Mouse (Mus musculus): ENCODE results near the gene Gm11562.
"Not testable (repeated sequence)": the region's sequence is repeated elsewhere in the genome, so short reads cannot be mapped to it uniquely, and the experiment has no call there.

Gene Gm11562

DNA sequence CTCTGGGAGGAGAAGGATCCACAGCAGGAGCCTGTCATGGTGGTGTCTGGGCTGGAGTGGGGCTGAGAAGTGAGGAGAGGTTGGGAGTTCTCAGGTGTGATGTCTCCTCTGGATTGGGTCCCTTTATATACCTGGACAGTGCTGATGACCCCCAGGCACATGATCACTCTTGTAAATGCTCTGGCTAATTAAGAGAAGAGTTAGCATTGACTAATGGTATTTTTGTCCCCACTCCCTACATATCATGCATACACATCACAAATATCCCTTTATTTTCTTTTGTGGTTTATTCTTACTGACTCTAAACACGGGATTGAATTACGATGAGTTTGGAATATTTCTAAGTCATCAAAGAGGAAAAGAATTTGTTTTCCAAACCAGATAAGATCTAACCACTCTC is at the start of gene Gm11562:
Gene Gm11562 (minus strand): TSS at position 101 of the 400 bp plus-strand sequence.
- no peak for DNase-seq

DNA sequence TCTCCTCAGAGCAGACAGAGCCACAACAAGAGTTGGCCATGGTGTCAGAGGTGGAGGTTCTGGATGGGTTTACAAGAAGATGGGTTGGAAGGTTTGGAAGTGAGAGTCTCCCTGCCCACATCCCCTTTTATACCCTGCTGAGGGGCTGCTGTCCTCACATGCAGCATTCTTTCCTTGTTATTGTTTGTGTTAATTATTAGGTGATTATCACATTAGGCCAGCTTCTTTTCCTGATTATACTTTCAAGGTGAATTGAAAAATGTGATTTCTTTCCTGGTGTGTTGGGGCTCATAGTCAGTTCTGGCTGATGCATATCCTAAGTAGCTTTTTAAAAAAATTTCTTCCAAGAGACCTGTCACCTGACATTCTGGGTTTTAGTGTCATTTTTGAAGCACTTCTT is 45.6 kb upstream of the Gm11562 start, which contains the start of gene Krtap4-6:
Gene Krtap4-6 (minus strand): TSS at position 101 of the 400 bp plus-strand sequence.
- no peak for DNase-seq

DNA sequence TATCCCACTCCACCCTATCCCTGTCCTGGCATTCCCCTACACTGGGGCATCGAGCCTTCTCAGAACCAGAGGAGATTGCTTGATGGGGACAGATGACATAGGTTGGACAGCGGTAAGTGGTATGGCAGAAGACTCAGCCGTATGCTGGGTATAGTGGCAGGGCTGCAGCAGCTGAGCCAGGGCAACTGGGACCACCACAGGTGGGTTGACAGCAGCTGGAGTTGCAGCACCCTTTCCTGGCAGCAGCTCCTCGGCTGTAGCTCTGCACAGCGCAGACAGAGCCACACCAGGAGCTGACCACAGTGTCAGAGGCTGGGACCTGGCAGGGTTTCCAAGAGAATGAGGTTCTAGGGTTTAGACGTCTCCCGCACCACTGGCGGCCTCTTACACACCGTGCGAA is 42.6 kb upstream of the Gm11562 start:
- DNase-seq, result no peak

DNA sequence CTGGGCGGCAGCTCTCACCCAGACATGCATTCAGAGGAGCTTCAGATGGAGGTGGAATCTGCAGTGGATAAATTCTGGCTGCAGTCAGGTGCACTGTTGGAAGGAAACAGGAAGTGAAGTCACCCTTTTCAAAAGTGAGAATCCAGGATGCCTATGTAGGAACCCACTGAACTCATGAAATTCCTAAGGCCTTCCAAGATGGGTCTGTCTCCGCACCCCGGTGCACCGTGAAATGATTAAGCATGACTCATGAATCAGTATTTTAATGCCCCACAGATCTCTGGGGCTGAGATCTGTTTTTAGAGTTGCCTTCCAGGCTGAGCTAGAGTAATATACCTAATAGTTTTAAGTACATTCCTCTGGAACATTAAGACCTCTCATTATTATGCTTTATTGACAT is 39.0 kb upstream of the Gm11562 start:
- DNase-seq, result no peak

GRCm38 (mm10) chr11:99658467-99659010 is 38.3 kb upstream of the Gm11562 start, which contains the start of gene Gm11563:
Gene Gm11563 (minus strand): TSS chr11:99658960.
- DNase-seq, result not testable (repeated sequence)

GRCm38 (mm10) chr11:99657051-99657450 is 36.8 kb upstream of the Gm11562 start:
- DNase-seq, result no peak

DNA sequence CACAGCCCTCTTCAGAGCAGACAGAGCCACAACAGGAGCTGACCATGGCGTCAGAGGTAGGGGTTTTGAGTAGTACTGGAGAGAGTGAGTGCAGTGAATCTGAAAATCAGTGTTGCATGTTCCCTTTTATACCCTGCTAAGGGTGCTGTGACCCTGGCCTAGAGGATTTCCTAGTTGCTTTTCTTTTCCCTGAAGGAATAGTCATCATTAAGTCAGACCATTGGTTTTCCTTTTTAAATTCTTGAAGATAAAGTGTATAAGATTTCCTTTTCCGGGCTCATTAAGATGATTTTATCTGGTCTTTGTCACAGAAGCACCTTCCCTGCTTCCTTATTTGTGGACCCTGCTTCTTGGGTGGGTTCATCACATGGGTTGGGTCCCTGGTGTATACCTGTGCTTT is 29.9 kb upstream of the Gm11562 start, which contains the start of gene Gm11555:
Gene Gm11555 (minus strand): TSS at position 101 of the 400 bp plus-strand sequence.
- DNase-seq, result no peak

- DNase-seq, result no peak
Observed at GRCm38 (mm10) chr11:99646444-99646843, 26.2 kb upstream of the Gm11562 start.

- DNase-seq, result no peak
Observed at GRCm38 (mm10) chr11:99644351-99644750, 24.1 kb upstream of the Gm11562 start.

DNA sequence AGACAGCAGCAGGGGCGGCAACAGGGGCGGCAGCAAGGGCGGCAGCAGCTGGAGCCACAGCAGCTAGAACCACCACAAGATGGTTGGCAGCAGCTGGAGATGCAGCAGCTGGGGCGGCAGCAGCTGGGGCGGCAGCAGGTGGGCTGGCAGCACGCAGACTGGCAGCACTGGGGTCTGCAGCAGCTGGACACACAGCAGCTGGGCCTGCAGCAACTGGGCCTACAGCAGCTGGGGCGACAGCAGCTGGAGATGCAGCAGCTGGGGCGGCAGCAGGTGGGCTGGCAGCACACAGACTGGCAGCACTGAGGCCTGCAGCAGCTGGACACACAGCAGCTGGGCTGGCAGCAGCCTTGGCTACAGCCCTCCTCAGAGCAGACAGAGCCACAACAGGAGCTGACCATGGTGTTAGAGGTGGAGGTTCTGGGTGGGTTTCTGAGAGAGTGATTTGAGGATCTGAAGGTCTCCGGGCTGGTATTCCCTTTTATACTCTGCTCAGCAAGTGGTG is 23.5 kb upstream of the Gm11562 start, which contains the start of gene Krtap4-7:
Gene Krtap4-7 (minus strand): TSS at position 455 of the 505 bp plus-strand sequence.
- not testable (repeated sequence) for DNase-seq

DNA sequence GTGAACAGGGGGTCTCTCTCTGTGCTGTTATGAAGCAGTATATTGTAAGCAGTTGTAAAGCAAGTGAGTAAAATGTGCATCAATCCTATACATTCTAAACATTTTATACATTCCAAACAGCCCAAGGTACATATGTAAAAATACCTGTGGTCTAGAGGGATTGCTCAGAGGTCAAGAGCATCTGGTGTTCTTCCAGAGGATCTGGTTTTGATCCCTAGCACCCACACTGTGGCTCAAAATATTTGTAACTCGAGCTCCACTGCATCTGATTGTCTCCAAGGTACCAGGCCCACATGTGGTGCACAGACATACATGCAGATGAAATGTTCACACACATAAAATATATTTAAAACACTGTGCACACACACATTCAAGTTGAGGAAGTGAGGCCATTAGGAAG is 20.7 kb upstream of the Gm11562 start:
- no peak for DNase-seq

DNA sequence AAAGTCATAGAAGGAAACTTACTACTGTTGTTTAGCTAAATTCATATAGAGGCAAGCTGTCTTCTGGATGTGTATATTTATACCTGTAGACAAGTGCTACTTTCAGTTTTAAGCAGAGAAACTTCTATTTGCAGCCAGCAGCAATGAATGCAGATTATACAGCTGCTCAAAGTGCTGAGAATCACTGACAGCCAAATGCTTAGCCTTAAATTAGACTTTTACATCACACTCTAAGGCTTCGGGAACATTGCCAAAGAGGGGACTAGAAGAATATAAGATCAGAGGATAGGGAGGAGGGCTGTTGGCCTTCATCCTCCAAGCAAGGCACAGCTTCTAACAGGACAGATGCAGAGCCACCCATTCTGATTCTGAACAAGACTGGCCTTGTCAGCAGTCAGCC is 16.9 kb upstream of the Gm11562 start:
- DNase-seq, result no peak

- no peak for DNase-seq
Observed at GRCm38 (mm10) chr11:99634653-99635134, 14.5 kb upstream of the Gm11562 start, which contains the start of gene Krtap4-2. Gene Krtap4-2 (minus strand): TSS chr11:99635084.

- no peak for DNase-seq
Observed at GRCm38 (mm10) chr11:99633293-99633692, 13.1 kb upstream of the Gm11562 start.

DNA sequence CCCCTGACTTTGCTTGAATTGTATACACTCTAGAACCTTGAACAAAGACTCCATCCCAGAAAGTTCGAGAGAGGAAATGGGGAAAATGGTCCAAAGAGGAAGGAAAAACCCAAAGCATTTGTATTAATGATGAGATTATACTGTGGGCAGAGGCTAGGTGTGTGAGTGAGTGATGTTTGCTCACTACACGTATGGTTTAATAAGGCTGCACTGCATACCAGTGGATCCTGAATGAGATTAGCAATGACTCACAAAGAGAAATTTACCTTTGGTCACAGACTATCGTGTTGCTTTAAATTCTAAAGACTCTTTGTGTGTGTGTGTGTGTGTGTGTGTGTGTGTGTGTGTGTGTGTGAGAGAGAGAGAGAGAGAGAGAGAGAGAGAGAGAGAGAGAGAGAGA is 10.7 kb upstream of the Gm11562 start:
- no peak for DNase-seq

DNA sequence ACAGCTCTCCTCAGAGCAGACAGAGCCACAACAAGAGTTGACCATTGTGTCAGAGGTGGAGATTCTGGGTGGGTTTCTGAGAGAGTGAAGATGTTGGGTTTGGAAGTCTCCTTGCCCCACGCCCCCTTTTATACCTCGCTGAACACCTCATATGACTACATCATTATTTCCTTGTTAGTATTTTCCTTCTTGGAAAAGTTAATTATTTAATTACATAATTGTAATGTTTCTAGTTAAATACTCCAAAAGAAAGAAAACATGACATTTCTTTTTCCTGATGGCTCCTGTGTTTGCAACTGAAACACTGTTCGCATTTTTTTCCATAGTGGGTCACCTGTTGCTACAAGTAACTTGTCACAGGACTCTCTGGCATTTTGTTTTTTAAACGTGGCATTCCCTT is 7.9 kb upstream of the Gm11562 start, which contains the start of gene Krtap4-1:
Gene Krtap4-1 (minus strand): TSS at position 101 of the 400 bp plus-strand sequence.
- no peak for DNase-seq

- DNase-seq, result no peak
Observed at GRCm38 (mm10) chr11:99614796-99615363, 5.4 kb downstream of the Gm11562 start, which contains the start of gene Krtap2-4. Gene Krtap2-4 (minus strand): TSS chr11:99614846.

- not testable (repeated sequence) for DNase-seq
Observed at GRCm38 (mm10) chr11:99610089-99610488, 10.1 kb downstream of the Gm11562 start, which contains the start of gene Gm11937. Gene Gm11937 (minus strand): TSS chr11:99610189.

DNA sequence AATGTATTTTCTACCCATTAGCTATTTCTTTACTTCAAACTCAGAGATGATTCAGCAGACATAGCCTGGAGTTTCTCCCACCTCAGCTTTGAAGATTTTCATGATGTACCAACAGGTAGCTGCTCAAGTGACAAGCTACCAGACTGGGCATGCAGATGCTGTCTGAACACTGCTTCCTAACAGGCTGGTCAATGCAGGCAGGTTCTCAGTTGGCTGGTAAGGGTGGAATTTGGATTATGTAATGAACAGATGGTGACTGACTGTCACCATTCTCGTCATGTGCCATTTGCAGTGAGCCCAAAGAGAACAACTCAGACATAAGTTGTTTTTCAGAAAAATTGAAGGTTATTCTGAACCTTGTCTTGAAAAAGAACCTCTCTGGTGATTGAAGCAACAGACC is 11.1 kb downstream of the Gm11562 start:
- no peak for DNase-seq

DNA sequence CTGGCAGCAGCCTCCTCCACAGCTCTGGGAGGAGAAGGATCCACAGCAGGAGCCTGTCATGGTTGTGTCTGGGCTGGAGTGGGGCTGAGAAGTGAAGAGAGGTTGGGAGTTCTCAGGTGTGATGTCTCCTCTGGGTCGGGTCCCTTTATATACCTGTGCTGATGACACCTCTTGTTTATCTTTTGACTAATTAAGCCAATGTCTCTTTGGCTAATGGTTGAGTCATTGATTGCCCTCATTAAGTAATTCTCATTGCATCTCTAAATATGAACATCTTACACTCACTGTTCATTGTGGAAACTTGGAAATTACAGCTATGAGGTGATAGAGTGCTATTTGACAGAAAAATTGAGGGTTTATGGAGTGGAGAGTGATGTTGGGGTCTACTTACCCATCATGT is 17.0 kb downstream of the Gm11562 start, which contains the start of gene Gm11938:
Gene Gm11938 (minus strand): TSS at position 101 of the 400 bp plus-strand sequence.
- not testable (repeated sequence) for DNase-seq

DNA sequence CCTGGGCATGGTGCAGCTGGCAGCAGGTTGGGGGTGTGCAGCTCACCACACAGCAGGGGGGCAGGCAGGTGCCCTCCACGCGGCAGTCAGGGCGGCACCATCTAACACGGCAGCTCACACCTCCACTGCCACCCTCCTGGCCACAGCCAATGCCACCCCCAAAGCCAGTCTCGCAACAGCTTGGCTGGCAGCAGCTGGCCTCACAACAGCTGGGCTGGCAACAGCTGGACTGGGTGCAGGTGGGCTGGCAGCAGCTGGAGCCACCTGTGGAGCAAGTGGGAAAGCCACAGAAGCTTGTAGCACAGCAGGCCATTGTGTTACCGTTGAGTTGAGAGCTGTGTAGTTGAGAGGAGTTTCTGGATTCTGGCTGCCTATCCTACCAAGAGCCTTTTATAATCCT is 22.5 kb downstream of the Gm11562 start, which contains the start of gene Krtap9-3:
Gene Krtap9-3 (minus strand): TSS at position 364 of the 400 bp plus-strand sequence.
- DNase-seq, result not testable (repeated sequence)

GRCm38 (mm10) chr11:99590981-99591380 is 29.3 kb downstream of the Gm11562 start, which contains the start of gene Krtap1-3:
Gene Krtap1-3 (minus strand): TSS chr11:99591339.
- no peak for DNase-seq

DNA sequence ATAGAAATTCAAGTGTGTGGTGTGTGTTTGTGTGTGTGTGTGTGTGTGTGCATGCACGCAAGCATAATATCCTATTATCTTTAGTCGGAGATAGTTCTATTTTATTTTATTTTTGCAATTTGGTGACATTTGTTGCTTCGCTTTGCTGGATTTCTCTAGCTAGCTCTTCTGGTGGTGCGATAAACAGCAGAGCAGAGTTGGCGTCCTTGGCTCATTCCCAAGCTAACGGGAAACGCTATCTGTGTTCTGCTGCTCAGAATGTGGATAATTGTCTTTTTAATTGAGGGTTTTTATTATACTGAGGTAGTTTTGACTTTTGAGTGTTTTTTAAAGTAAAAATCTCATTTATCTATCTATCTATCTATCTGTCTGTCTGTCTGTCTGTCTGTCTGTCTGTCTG is 35.1 kb downstream of the Gm11562 start:
- DNase-seq, result no peak

Measured in kidney, adult 9 months (tissue).